Mouse (Mus musculus) liver, embryonic 14.5 days (tissue): ENCODE data around the gene Pdcd6ip.

Experiments
- CTCF ChIP-seq: IDR thresholded peaks from 2 replicates; pipeline ENCODE4 v1.5.1; 2016; ENCODE audit warnings: antibody characterized with exemption, low read depth, control low read depth
- EP300 ChIP-seq: IDR thresholded peaks from 2 replicates; pipeline ENCODE4 v1.6.1; 2016; ENCODE audit warnings: antibody characterized with exemption, low read depth

- no peak for TF ChIP-seq CTCF
- TF ChIP-seq EP300 = no peak
Measured at GRCm38 (mm10) chr9:113617081-113617480, 91.0 kb downstream of the Pdcd6ip start.
